Mouse (Mus musculus): ENCODE data around the gene Samd4. TPM values are rescaled to one million over a fixed set of nuclear protein-coding genes. Genes with fewer than 3 reads are reported as not detected.
A peak's percentile ranks its signal among the peaks of the same experiment; 100 is the strongest.

Gene Samd4
- 10 to 100 TPM; 23.7 to 25.7 TPM for total RNA-seq (2021)

- DNase-seq (ENCODE audit: low spot score in 2 of 2) = peak; percentile 66 to 73
- intact Hi-C loops (cut with DNase I) = loop anchor here (1.0 to 10.0 kb wide), 5 partner anchors 60 to 385 kb away; partner anchors contain the start of gene Gch1
Measured at GRCm38 (mm10) chr14:46882431-46883067, at the start of gene Samd4. Gene Samd4 (plus strand): TSS chr14:46882854.

GRCm38 (mm10) chr14:46839326-46839725 lies 43.3 kb upstream of the Samd4 start:
- no peak for DNase-seq (ENCODE audit: low spot score in 2 of 2)
- intact Hi-C loops (cut with DNase I) = no loop called here

- intact Hi-C loops (cut with DNase I) = no loop called here
- no peak for DNase-seq (ENCODE audit: low spot score in 2 of 2)
Measured at GRCm38 (mm10) chr14:46845706-46846105, 36.9 kb upstream of the Samd4 start.

- intact Hi-C loops (cut with DNase I) = no loop called here
- no peak for DNase-seq (ENCODE audit: low spot score in 2 of 2)
Measured at GRCm38 (mm10) chr14:46848063-46848590, 34.5 kb upstream of the Samd4 start.

GRCm38 (mm10) chr14:46848736-46849135 lies 33.9 kb upstream of the Samd4 start:
- intact Hi-C loops (cut with DNase I) = no loop called here
- no peak for DNase-seq (ENCODE audit: low spot score in 2 of 2)

- no peak for DNase-seq (ENCODE audit: low spot score in 2 of 2)
- intact Hi-C loops (cut with DNase I) = no loop called here
Measured at GRCm38 (mm10) chr14:46849769-46850168, 32.9 kb upstream of the Samd4 start.

DNA sequence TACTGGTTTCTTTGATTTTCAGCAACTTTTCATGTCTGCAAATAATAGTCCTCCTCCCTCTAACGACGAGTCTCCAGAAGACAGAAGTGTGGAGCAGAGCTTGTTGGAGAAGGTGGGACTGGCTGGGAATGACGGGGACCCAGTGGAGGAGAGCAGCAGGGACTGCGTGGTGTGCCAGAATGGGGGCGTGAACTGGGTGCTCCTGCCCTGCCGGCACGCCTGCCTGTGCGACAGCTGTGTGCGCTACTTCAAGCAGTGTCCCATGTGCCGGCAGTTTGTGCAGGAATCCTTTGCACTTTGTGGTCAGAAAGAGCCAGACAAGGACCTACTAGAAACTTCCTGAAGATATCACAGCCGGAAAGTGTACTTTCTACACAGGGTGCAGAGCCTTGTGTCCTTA lies 29.0 kb upstream of the Samd4 start:
- DNase-seq (ENCODE audit: low spot score in 2 of 2) = no peak
- intact Hi-C loops (cut with DNase I) = no loop called here

DNA sequence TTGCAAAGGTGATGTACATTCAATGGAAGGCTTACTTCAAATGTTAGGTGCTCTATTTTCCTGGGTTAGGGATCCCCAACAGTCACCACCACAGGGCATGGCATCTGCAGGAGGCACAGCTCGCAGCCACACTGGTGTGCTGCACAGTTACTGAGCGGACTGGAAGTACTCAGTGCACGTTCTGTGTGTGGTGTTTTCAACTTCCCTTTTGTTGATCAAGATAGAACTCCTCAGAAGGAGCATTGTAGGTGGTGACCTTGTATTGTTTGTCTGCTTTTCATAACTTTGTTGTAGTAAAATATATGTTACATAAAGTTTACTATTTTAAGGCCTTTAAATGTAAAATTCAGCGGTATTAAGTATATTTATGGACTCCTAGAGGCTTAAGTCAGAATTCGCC lies 19.7 kb upstream of the Samd4 start:
- intact Hi-C loops (cut with DNase I) = no loop called here
- DNase-seq (ENCODE audit: low spot score in 2 of 2) = no peak

GRCm38 (mm10) chr14:46880935-46881334 lies 1.7 kb upstream of the Samd4 start:
- intact Hi-C loops (cut with DNase I) = loop anchor here (5.0 to 10.0 kb wide), 4 partner anchors 61 to 386 kb away; partner anchors contain the start of gene Gch1
- DNase-seq (ENCODE audit: low spot score in 2 of 2) = peak; percentile 43 to 64

- DNase-seq (ENCODE audit: low spot score in 2 of 2) = peak; percentile 4 to 9
- intact Hi-C loops (cut with DNase I) = loop anchor here (1.0 to 10.0 kb wide), 5 partner anchors 60 to 385 kb away; partner anchors contain the start of gene Gch1
Measured at GRCm38 (mm10) chr14:46881581-46882430, 848 bp upstream of the Samd4 start.

GRCm38 (mm10) chr14:46883068-46883870 lies 615 bp downstream of the Samd4 start:
- intact Hi-C loops (cut with DNase I) = loop anchor here (5.0 to 10.0 kb wide), 4 partner anchors 59 to 384 kb away; partner anchors contain the start of gene Gch1
- DNase-seq (ENCODE audit: low spot score in 2 of 2) = peak; percentile 75 to 85

DNA sequence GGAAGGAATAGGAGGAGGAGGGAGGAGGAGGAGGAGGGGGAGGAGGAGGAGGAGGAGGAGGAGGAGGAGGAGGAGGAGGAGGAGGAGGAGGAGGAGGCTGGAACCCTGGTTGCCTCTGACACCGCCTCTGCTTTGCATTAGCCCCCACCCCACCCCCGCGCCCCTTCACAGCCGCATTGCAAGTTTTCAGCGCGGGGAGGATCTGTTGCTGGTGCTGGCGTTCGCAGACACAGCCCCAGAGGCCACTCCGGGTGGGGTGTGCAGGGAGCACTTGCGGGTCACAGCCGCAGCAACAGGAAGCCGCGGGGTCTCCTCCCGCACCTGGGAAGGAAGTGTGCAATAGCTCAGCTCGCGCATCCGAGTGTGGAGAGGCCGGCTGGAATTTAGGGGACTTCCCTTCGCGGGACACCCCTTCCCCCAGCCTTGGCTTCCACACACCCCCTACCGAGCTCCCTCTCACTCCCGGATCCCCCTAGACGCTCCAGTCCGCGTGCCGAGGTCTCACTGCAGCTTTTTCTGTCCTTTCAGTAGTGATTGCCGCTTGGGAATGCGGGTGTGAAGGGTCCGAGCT lies 1.3 kb downstream of the Samd4 start:
- peak; percentile 40 to 53 for DNase-seq (ENCODE audit: low spot score in 2 of 2)
- intact Hi-C loops (cut with DNase I) = loop anchor here (2.0 to 10.0 kb wide), 5 partner anchors 15 to 383 kb away; partner anchors contain the start of gene Gch1

- peak; percentile 52 to 59 for DNase-seq (ENCODE audit: low spot score in 2 of 2)
- intact Hi-C loops (cut with DNase I) = loop anchor here (2.0 to 10.0 kb wide), 5 partner anchors 14 to 382 kb away; partner anchors contain the start of gene Gch1
Measured at GRCm38 (mm10) chr14:46884701-46885428, 2.2 kb downstream of the Samd4 start.

- DNase-seq (ENCODE audit: low spot score in 2 of 2) = peak; percentile 11 to 25
- intact Hi-C loops (cut with DNase I) = loop anchor here (2.0 to 10.0 kb wide), 2 partner anchors 13 to 299 kb away; partner anchors contain the start of gene Gch1
Measured at GRCm38 (mm10) chr14:46885429-46885755, 2.7 kb downstream of the Samd4 start.

- peak; percentile 11 to 27 for DNase-seq (ENCODE audit: low spot score in 2 of 2)
- intact Hi-C loops (cut with DNase I) = loop anchor here (2.0 to 10.0 kb wide), 2 partner anchors 13 to 299 kb away; partner anchors contain the start of gene Gch1
Measured at GRCm38 (mm10) chr14:46885891-46886301, 3.2 kb downstream of the Samd4 start.

GRCm38 (mm10) chr14:46889096-46889495 lies 6.4 kb downstream of the Samd4 start:
- intact Hi-C loops (cut with DNase I) = loop anchor here (10.0 kb wide), 1 partner anchor 296 kb away; the partner anchor contains the start of gene Gch1
- no peak for DNase-seq (ENCODE audit: low spot score in 2 of 2)

DNA sequence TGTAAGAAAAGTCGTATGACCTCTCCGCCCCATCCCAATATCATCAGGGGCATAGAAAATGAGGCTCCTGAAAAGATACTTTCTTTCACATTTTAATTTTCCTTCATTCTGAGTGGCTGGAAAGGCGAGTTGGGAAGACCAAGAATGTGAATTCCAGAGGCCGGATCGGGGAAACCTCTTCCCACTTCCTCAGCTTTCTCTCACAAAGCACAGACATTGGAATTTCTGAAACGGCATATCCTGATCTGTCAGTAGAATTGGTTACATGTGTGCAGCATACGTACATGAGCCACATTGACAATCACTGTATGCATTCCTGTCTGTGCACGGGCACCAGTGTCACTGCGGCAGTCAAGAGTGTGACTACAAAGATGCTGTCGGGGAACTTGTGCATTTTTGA lies 11.3 kb downstream of the Samd4 start:
- no peak for DNase-seq (ENCODE audit: low spot score in 2 of 2)
- intact Hi-C loops (cut with DNase I) = no loop called here

DNA sequence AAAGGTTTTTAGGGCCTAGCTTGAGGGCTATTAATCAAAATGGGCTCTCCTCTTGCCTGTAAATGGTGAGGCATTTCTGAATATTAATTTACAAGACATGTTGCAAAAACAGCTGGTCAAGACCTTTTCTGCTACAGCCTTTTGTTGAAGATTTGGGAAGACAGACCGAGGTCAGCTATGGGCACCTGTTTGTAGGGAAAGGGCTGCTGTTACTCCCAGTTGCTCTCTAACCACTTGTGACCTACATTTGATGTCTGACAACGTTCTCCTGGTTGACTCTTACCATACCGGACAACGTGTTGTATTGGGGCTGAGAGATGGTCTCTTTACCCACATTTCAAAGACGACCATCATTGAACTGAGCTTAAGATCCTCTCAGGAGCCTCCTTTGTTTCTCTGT lies 15.3 kb downstream of the Samd4 start:
- DNase-seq (ENCODE audit: low spot score in 2 of 2) = no peak
- intact Hi-C loops (cut with DNase I) = loop anchor here (2.0 to 5.0 kb wide), 3 partner anchors 13 to 84 kb away; no protein-coding TSS in a partner anchor
